Mouse (Mus musculus): Measurements from ENCODE around the gene Hspa12b. TPM values are rescaled to one million over a fixed set of nuclear protein-coding genes. Genes with fewer than 3 reads are reported as not detected.

The Hspa12b gene
- total and polyA plus RNA-seq, 3 experiments = 21.9 to 31.4 (median 29.7) TPM

- TF ChIP-seq POLR2A (IDR thresholded peaks at IDR 0.05; ENCODE audit: insufficient read depth, low read depth, low read length) = no peak
- TF ChIP-seq EP300 (IDR thresholded peaks at IDR 0.05; ENCODE audit: insufficient read depth, low read depth, low read length) = no peak
- TF ChIP-seq CTCF (IDR thresholded peaks at IDR 0.05) = no peak
- Histone ChIP-seq H3K9ac (ENCODE audit: low read depth, low read length) (no peak overlapping the region), H3K4me3 (no peak overlapping the region), H3K79me2 (replicated peaks; ENCODE audit: control insufficient read depth, insufficient read depth, low read length) (no peaks in the 10 kb centered on the region), H3K27ac (no peak overlapping the region), H3K4me1 (ENCODE audit: control insufficient read depth, insufficient read depth, low read length) (peaks cover 4% of the 10 kb centered on the region), H3K36me3 (ENCODE audit: control insufficient read depth, insufficient read depth, low read length) (no peaks in the 10 kb centered on the region), H3K27me3 (ENCODE audit: control insufficient read depth, insufficient read depth, low read length) (no peaks in the 10 kb centered on the region)
- WGBS = 89% methylated on average over 1 of the region's 1 CpGs
- intact Hi-C loops (cut with DNase I) = no loop called here
- peak; percentile 23 to 34 for DNase-seq
Observed at GRCm38 (mm10) chr2:131089634-131090033, 37.4 kb upstream of the Hspa12b start.

- H3K79me2 ChIP-seq (replicated peaks; ENCODE audit: control insufficient read depth, insufficient read depth, low read length) = no peaks in the 10 kb centered on the region
- 32% methylated on average over 3 of the region's 3 CpGs for WGBS
- intact Hi-C loops (cut with DNase I) = no loop called here
- TF ChIP-seq POLR2A (IDR thresholded peaks at IDR 0.05; ENCODE audit: insufficient read depth, low read depth, low read length) (no peak), EP300 (IDR thresholded peaks at IDR 0.05; ENCODE audit: insufficient read depth, low read depth, low read length) (0 out of 2 replicates have a peak, but pooled peaks have one; percentile 48), CTCF (IDR thresholded peaks at IDR 0.05) (no peak)
- H3K36me3 ChIP-seq (ENCODE audit: control insufficient read depth, insufficient read depth, low read length) = peaks cover 2% of the 10 kb centered on the region; the same call in 1 of the 2 replicates
- no peak overlapping the region for H3K9ac ChIP-seq (ENCODE audit: low read depth, low read length)
- H3K27ac ChIP-seq = peak overlapping the region; percentile 41
- no peaks in the 10 kb centered on the region for H3K27me3 ChIP-seq (ENCODE audit: control insufficient read depth, insufficient read depth, low read length)
- H3K4me3 ChIP-seq = no peak overlapping the region
- peak; percentile 35 to 65 for DNase-seq
- peaks cover 5% of the 10 kb centered on the region for H3K4me1 ChIP-seq (ENCODE audit: control insufficient read depth, insufficient read depth, low read length)
Observed at GRCm38 (mm10) chr2:131090852-131091251, 36.2 kb upstream of the Hspa12b start.

- DNase-seq = peak in 1 of 2 experiments; percentile 0
- Histone ChIP-seq H3K27me3 (ENCODE audit: control insufficient read depth, insufficient read depth, low read length) (no peaks in the 10 kb centered on the region), H3K79me2 (replicated peaks; ENCODE audit: control insufficient read depth, insufficient read depth, low read length) (no peaks in the 10 kb centered on the region), H3K4me3 (no peak overlapping the region), H3K27ac (no peak overlapping the region), H3K4me1 (ENCODE audit: control insufficient read depth, insufficient read depth, low read length) (peaks cover 15% of the 10 kb centered on the region), H3K9ac (ENCODE audit: low read depth, low read length) (no peak overlapping the region), H3K36me3 (ENCODE audit: control insufficient read depth, insufficient read depth, low read length) (peaks cover 3% of the 10 kb centered on the region; the same call in 1 of the 2 replicates)
- intact Hi-C loops (cut with DNase I) = no loop called here
- WGBS = 82% methylated on average over 5 of the region's 5 CpGs
- TF ChIP-seq CTCF (IDR thresholded peaks at IDR 0.05) (no peak), EP300 (IDR thresholded peaks at IDR 0.05; ENCODE audit: insufficient read depth, low read depth, low read length) (no peak), POLR2A (IDR thresholded peaks at IDR 0.05; ENCODE audit: insufficient read depth, low read depth, low read length) (no peak)
Observed at GRCm38 (mm10) chr2:131093577-131093976, 33.5 kb upstream of the Hspa12b start.

DNA sequence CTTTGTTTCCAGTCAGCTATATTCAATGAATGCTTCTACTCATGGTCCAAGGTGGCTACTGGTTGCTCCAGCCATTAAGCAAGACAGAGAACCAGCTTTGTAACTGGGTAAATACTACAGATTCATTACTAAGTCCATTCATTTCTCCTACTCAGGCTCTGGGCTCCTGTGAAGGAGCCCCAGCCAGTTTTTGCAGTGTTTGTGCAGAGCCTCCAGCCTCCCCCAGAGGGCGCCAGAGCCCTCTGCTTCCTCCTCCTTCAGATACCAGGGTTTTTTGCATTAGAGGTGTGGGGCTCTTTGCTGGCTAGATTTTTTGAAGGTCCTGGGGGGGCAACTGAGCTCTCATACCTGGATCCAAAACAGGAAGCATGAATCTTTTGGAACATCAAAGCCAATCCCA lies 32.3 kb upstream of the Hspa12b start:
- H3K27me3 ChIP-seq (ENCODE audit: control insufficient read depth, insufficient read depth, low read length) = no peaks in the 10 kb centered on the region
- 0% methylated on average over 1 of the region's 1 CpGs for WGBS
- no peak overlapping the region for H3K4me3 ChIP-seq
- intact Hi-C loops (cut with DNase I) = loop anchor here (1.0 kb wide), 4 partner anchors 47 to 321 kb away; partner anchors contain the start of gene 1700037H04Rik
- DNase-seq = peak; percentile 83 to 87
- no peak overlapping the region for H3K9ac ChIP-seq (ENCODE audit: low read depth, low read length)
- H3K36me3 ChIP-seq (ENCODE audit: control insufficient read depth, insufficient read depth, low read length) = peaks cover 3% of the 10 kb centered on the region; the same call in 1 of the 2 replicates
- peak; percentile 83; the same call in 1 of the 2 replicates for TF ChIP-seq EP300 (IDR thresholded peaks at IDR 0.05; ENCODE audit: insufficient read depth, low read depth, low read length)
- TF ChIP-seq POLR2A (IDR thresholded peaks at IDR 0.05; ENCODE audit: insufficient read depth, low read depth, low read length) = no peak
- no peaks in the 10 kb centered on the region for H3K79me2 ChIP-seq (replicated peaks; ENCODE audit: control insufficient read depth, insufficient read depth, low read length)
- peak overlapping the region; percentile 86 for H3K27ac ChIP-seq
- peaks cover 15% of the 10 kb centered on the region for H3K4me1 ChIP-seq (ENCODE audit: control insufficient read depth, insufficient read depth, low read length)

DNA sequence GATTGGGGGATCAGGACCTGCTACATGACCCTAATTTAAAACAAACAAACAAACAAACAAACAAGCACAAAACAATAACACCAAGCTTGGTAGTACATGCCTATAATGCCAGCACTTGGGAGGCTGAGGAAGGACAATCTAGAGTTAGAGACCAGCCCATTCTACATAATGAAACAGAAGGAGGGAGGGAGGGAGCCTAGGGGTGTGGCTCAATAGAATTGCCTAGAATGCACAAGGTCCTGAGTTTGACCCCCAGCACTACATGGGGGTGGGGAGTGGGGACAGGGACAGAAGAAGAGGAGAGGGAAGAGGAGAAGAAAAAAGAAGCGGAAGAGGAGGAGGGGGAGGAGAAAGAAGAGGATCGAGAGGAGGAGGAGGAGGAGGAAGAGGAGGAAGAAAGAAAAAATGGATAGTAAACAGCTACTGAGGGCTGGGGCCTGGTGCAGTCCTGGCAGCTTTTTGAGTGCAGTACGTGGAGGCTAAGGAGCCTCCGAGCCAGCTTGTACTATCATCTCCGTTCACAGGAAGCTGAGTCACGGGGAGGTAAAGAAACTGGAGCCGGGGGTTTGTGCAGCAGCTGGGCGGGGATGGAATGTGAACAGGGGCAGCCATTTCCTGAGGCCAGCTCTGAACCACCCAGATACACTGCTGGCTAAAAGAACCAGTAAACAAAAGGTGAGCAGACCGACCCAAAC lies 30.8 kb upstream of the Hspa12b start:
- intact Hi-C loops (cut with DNase I) = loop anchor here (2.0 kb wide), 1 partner anchor 29 kb away; no protein-coding TSS in a partner anchor
- peak overlapping the region; percentile 22; the same call in 1 of the 2 replicates for H3K9ac ChIP-seq (ENCODE audit: low read depth, low read length)

DNA sequence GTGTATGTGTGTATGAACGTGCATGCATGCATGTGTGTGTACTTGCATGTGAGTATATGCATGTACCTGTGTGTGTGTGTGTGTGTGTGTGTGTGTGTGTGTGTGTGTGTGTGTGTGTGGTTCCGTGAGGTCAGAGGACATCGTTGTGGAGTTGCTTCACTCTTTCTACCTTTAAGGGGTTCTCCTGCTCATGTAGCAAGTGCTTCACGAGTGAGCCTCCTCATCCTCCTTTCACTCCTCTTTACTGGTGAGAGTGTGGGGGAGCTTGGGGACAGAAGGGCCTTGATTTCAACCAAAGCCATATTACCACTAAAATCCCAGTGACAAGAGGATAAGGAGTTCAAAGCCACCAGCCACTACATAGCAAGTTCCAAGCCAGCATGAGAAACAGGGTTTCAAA lies 30.0 kb upstream of the Hspa12b start:
- peak overlapping the region; percentile 86 for H3K27ac ChIP-seq
- no peak overlapping the region for H3K9ac ChIP-seq (ENCODE audit: low read depth, low read length)
- no peaks in the 10 kb centered on the region for H3K27me3 ChIP-seq (ENCODE audit: control insufficient read depth, insufficient read depth, low read length)
- H3K4me3 ChIP-seq = no peak overlapping the region
- H3K36me3 ChIP-seq (ENCODE audit: control insufficient read depth, insufficient read depth, low read length) = peaks cover 3% of the 10 kb centered on the region; the same call in 1 of the 2 replicates
- peak in 1 of 2 experiments; percentile 14 for DNase-seq
- intact Hi-C loops (cut with DNase I) = loop anchor here (2.0 kb wide), 1 partner anchor 28 kb away; no protein-coding TSS in a partner anchor
- peaks cover 10% of the 10 kb centered on the region for H3K4me1 ChIP-seq (ENCODE audit: control insufficient read depth, insufficient read depth, low read length)
- WGBS = 87% methylated on average over 4 of the region's 4 CpGs
- no peak for TF ChIP-seq POLR2A (IDR thresholded peaks at IDR 0.05; ENCODE audit: insufficient read depth, low read depth, low read length)
- no peak for TF ChIP-seq CTCF (IDR thresholded peaks at IDR 0.05)
- TF ChIP-seq EP300 (IDR thresholded peaks at IDR 0.05; ENCODE audit: insufficient read depth, low read depth, low read length) = no peak
- H3K79me2 ChIP-seq (replicated peaks; ENCODE audit: control insufficient read depth, insufficient read depth, low read length) = no peaks in the 10 kb centered on the region

More for the DNA sequence above, 30.8 kb upstream of the Hspa12b start:
- no peaks in the 10 kb centered on the region for H3K79me2 ChIP-seq (replicated peaks; ENCODE audit: control insufficient read depth, insufficient read depth, low read length)
- DNase-seq = peak; percentile 68 to 80
- H3K4me1 ChIP-seq (ENCODE audit: control insufficient read depth, insufficient read depth, low read length) = peaks cover 11% of the 10 kb centered on the region
- TF ChIP-seq EP300 (IDR thresholded peaks at IDR 0.05; ENCODE audit: insufficient read depth, low read depth, low read length) (peak; percentile 97), POLR2A (IDR thresholded peaks at IDR 0.05; ENCODE audit: insufficient read depth, low read depth, low read length) (no peak; the same call in 1 of the 2 replicates)
- no peaks in the 10 kb centered on the region for H3K27me3 ChIP-seq (ENCODE audit: control insufficient read depth, insufficient read depth, low read length)
- no peak overlapping the region for H3K4me3 ChIP-seq
- H3K27ac ChIP-seq = peak overlapping the region; percentile 86
- H3K36me3 ChIP-seq (ENCODE audit: control insufficient read depth, insufficient read depth, low read length) = peaks cover 3% of the 10 kb centered on the region; the same call in 1 of the 2 replicates
- 23% methylated on average over 9 of the region's 9 CpGs for WGBS

Measured in heart, adult 2 months (tissue).